Mouse (Mus musculus): Measurements from ENCODE around the gene Prpsap1.

The Prpsap1 gene

GRCm38 (mm10) chr11:116440408-116441068, 53.5 kb downstream of the Prpsap1 start:
- no peak for DNase-seq

GRCm38 (mm10) chr11:116439269-116440240, 54.4 kb downstream of the Prpsap1 start:
- no peak for DNase-seq

DNA sequence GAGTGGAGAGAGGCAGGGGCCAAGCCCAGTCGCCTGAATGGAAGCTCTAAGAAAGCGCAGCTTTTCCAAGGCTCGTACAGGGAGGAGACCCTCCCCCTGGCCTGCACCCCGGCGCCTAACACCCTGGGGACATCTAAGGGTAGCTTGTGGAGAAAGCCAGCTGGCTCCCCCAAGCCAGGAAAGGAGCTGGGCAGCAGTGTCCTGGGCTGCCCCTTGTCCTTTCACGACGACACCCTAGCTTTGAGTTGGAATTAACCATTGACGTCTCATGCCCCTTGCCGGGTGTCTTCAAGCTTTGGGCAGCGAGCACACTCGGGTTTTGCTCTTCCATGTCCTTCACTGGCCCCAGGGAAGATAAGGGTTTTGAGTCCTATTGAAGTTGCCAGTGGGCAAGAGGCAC, 56.5 kb downstream of the Prpsap1 start:
- no peak for DNase-seq

- DNase-seq, result no peak
Measured at GRCm38 (mm10) chr11:116436725-116437331, 57.2 kb downstream of the Prpsap1 start.

DNA sequence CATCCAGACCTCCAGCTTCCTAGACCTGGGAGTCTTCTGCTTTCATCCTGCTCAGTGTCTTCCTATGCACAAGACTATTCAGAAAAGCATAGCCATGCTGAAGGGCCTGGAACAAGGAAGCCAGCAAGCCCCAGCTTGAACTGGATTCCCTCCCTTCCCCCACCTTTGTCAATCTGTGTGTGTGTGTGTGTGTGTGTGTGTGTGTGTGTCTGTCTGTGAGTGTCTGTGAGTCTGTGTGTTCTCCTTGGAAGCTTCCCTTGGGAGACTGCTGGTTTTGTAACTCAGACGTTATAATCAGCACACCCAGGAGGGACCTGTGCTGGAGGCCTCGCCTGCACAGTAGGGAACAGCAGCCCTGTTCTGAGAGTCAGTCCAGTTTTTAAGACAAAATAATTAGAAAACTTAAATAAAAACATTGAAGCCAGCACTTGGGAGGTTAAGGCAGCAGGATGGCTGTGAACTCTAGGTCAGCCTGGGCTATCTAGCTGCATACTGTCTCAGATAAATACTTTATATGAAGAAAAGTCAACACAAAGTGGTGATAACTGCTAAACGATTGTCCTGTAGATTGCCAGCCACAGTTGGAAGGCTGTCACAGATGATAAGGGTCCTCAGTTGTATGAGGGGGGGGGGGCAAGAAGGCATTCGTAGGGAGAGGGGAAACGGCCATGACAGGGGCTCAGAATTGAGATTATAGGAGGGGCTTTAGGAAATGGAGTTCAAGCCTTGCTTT, 57.8 kb downstream of the Prpsap1 start:
- DNase-seq, result no peak

DNA sequence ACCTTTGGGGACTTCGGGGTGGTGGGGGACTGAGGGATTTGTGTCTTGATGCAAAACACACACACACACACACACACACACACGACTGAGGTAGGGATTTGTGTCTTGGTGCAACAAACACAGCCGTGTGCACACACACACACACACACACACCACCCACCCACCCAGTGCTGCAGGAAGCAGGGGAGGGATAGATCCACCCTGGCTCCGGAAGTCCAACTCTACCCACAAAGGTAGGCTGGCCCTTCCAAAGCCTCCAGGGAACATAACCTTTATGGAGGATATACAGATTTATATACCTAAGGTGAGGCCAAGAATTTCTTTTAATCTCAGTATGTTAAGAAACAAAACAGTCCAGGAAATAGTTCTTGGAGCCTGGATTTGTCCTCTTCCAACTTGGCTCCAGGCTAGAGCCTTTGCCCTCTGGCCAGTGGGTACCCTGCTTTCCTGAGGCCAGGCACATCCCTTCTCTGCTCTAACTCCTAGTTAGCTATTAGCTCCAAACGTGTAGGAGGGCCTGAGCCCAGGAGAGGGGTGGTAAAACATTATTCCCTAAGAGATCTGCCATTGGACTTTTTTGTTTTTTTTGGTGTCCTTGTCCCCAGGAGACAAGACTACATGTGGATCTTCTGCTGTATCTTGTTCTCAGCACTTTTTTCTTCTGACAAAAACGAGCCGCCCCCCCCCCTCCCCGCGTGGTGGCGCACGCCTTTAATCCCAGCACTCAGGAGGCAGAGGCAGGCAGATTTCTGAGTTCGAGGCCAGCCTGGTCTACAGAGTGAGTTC, 58.8 kb downstream of the Prpsap1 start:
- DNase-seq, result no peak

- DNase-seq, result peak; percentile 79
Measured at GRCm38 (mm10) chr11:116434287-116434966, 59.6 kb downstream of the Prpsap1 start.

- peak; percentile 100 for DNase-seq
Measured at GRCm38 (mm10) chr11:116433356-116434286, 60.4 kb downstream of the Prpsap1 start, which contains the start of gene Ubald2. Gene Ubald2, plus strand, starts transcription at chr11:116434094.

DNA sequence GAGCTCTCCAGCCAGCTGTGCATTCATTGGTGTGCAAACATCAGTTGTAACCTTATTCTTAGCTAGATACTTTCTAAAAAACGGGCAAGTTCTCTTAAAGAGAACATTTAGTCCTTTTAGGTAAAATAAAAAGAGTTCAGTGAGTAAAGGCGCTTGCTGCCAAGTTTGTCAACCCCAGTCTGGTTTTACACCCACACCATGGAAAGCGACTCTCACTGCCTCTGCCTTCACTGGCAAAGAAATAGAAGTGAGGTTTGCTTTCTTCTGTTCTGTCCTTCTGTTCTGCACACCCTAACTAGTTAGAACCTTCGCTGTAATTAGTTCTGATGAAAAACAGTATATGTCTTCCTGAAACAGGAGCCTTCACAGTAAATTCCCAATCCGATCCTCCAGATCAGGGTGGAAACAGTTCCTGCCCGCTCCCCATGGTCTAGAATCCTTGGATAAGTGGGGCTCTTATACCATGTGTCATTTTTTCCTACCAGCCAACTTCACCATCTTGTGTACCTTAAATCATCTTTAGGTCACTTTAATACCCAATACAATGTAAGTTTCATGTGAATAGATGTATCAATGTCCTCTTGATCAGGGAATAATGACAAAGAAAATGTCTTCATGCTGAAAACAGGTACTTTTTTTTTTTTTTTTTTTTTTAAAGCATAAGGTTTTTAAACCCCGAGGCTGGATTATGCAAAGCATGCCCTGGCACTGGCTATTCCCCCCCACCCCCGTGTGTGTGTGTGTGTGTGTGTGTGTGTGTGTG, 61.2 kb downstream of the Prpsap1 start:
- DNase-seq, result no peak

GRCm38 (mm10) chr11:116432127-116432526, 61.9 kb downstream of the Prpsap1 start:
- DNase-seq, result no peak

DNA sequence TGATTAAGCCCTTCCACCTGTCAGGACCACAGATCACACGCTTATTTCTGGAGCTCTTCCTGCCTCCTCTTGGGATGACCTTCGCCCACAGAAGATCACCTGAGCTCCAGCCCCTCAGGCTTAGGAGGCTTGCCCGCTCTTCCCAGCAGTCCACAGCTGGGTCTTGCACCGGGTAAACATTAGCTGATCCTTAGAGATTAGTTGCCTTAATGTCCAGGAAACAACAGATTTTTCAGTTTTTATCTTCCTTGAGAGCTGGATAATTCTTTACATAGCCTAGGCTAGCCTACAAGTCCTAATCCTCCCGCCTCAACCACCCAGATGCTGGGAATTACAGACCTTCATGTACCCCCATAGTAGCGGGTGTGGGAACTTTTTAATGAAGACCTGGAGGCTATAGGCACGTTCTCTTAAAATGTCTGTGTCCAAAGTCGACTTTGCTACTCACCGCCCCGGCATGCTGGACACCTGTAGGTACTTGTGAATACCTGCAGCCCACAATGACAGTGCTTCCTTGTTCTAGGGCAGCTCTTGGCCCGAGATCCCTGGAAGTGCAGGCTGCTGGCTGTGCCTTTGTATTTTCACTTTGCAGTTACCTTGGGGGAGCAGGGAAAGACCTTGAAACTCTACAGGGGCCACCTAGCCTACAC, 62.4 kb downstream of the Prpsap1 start:
- DNase-seq, result no peak

DNA sequence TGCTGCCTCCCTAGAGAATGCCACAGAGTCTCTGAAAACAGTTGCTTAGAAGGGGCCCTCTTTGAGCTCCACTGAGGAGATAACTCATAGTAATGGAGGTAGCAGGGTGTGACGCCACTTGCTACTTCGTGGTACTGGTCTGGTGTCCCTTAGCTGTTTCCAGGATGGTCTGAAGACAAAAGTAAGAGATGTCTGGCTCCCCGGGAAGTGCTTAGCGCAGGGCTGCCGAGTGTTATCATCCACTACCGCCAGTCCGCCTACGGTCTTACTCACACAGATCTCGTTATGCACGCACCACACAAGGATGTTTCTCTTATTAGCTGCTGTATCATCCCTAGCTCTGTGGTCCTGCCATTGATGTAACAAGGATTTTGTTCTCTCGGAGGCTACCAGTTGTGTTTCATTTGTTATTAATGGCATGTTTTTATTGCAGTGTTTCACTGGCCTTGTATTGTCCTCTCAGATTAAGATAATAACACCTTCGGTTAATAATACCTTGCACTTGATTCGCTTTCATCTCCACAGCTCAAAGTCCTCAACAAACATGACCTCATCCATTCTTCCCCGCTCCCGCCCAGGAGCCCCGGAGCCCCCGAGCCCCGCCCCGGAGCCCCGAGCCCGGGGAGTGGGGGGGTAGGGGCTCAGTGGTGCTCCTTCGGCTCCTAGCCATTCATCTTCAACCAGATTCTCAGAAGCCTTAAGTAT, 63.1 kb downstream of the Prpsap1 start:
- DNase-seq, result no peak

DNA sequence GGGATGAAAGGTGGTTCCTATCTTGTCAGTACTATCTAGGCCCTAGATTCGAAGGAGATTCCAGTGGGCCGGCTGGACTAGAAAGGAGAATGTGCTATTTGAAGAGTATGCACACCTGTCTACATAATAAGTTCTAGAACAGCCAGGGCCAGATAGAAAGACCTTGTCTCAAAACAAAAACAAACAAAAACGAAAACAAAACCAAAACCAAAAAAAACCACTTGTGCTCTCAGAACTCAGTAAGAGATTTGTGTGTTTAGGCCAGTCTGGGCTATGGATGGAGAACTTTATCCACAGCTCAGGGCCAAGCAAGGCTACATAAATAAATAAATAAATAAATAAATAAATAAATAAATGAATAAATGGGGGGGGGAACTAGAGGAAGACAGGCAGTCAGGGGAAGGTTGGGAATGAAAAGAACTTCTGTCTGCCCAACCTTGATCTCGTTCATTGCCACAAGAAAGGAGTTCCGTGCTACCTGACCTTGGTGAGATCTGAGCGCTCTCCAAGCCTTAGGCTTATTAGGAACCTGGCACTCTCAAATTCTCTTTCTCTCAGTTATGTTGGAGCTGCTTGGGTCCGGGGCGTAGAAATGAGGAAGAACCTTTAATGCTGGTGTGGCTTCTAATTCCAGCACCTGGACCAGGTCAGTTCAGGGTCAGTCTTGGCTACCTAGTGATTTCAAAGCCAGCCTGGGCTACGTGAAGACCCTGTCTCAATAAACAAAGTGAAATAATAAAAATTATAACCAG, 64.0 kb downstream of the Prpsap1 start:
- no peak for DNase-seq

DNA sequence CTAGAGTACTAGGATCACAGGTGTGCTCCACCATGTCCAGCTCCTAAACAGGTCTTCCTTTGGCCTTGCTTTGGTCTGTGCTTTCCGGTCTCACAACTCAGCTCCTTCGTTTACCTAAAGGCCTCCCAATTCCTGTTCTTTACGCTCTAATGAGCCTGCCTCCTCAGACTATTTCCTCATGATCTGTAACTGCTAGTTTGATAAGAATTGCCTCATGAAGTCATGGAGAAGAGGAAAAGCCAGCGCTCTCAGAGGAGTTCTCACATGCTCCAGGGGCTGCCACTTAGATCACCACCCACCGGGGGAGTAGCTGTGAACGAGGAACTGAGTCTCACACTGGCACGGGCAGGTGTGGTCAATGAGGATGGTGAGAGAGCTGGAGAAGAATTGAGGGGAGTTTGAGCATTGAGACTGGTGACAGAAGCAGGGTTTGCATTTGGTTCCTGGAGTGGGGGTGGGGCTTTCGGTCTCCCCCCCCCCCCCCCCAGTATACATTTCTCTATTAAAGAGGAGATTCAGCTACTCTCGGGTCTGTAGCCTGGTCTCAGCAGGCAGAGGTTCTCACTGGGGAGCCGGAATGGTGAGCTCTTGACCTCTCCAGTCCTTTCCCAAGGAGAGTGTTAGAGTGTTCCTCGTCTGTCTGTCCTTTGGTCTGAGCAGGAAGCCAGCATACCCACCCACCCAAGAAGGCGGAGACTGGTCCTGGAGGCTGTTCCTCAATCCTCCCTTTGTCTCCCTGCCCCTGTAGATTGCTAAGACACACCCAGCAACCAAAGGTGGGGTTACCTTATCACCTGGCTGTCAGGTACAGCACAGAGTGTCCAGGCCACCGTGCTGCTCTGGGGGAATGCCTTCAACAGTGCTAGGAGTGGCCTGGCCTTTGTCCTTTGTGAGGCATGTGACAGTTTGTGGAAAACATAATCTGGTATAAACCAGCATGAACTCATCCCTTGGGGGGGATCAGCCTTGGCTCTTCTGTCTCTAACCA, 64.8 kb downstream of the Prpsap1 start:
- no peak for DNase-seq

DNA sequence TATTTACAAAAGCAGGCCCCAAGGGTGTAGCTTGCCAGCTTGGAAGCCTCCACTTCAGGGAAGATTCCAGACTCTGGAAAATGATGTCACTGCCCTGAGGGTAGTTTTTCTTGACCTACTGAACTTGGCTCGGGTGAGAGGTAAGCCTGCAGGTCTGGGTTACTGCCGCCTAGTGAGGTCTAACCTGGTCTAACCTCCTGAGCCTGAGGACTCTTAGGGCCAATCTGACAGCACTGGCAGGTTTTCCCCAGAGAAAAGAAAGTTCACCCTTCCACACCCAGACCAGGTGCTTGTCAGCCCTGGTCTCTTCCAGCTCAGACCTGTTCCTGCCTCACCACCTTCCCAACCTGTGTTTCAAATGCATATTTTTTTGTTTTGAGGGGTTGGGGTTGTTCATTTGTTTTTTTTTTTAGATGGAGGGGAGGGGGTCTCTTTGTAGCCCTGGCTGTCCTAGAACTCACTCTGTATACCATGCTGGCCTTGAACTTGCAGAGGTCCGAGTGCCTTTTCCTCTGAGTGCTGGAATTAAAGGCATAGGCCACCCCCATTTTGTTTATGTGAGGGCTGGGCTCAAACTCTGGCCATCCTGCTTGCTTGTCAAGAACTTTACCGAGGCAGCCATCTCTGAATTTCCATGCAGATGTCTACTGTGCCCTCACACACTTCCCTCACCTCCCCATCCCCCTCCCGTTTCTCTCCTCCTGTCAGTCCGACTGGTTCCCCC, 67.0 kb downstream of the Prpsap1 start:
- no peak for DNase-seq
